Mouse (Mus musculus): Measurements from ENCODE around the gene Gm10428. TPM values are rescaled to one million over a fixed set of nuclear protein-coding genes. Genes with fewer than 3 reads are reported as not detected.

The Gm10428 gene
- total RNA-seq, 2 experiments from 2014 or later, result not detected

- no peak for ATAC-seq (ENCODE audit: poor library complexity, severe bottlenecking)
These were observed 23.6 kb downstream of the Gm10428 start for GRCm38 (mm10) chr11:62776510-62776909.

- peak; percentile 81 for ATAC-seq (ENCODE audit: poor library complexity, severe bottlenecking)
These were observed 36.2 kb downstream of the Gm10428 start, which contains the start of gene Zfp286 for GRCm38 (mm10) chr11:62788935-62789616. TSS of gene Zfp286 (minus strand) at chr11:62789462.

- no peak for ATAC-seq (ENCODE audit: poor library complexity, severe bottlenecking)
These were observed 36.7 kb downstream of the Gm10428 start for GRCm38 (mm10) chr11:62789617-62789936.

Other genes with a start within 250 kb of the Gm10428 start
- 5.2 and 8.7 TPM in 2 replicates for gene Cenpv, start 213.8 kb upstream of the Gm10428 start, total RNA-seq (2015)
- gene Cenpv, start 213.8 kb upstream of the Gm10428 start, total RNA-seq (2017), result 3.1 and 3.9 TPM in 2 replicates
- gene Ubb, start 201.9 kb upstream of the Gm10428 start, total RNA-seq (2015), result 1,447 and 1,627 TPM in 2 replicates
- gene Ubb, start 201.9 kb upstream of the Gm10428 start, total RNA-seq (2017), result 835 and 1,053 TPM in 2 replicates
- gene Trpv2, start 178.6 kb upstream of the Gm10428 start, total RNA-seq (2015), result 24.9 and 27.9 TPM in 2 replicates
- 46.6 and 51.1 TPM in 2 replicates for gene Trpv2, start 178.6 kb upstream of the Gm10428 start, total RNA-seq (2017)
- 5.7 TPM in 2 replicates for gene Lrrc75a, start 104.6 kb upstream of the Gm10428 start, total RNA-seq (2015)
- gene Lrrc75a, start 104.6 kb upstream of the Gm10428 start, total RNA-seq (2017), result 3.6 and 5.7 TPM in 2 replicates
- gene Mmgt2, start 104.4 kb upstream of the Gm10428 start, total RNA-seq (2015), result 19.0 and 19.3 TPM in 2 replicates
- gene Mmgt2, start 104.4 kb upstream of the Gm10428 start, total RNA-seq (2017), result 7.2 and 10.9 TPM in 2 replicates
- 2.9 TPM in 2 replicates for gene Zfp287, start 21.2 kb upstream of the Gm10428 start, total RNA-seq (2015)
- gene Zfp287, start 21.2 kb upstream of the Gm10428 start, total RNA-seq (2017), result 2.3 and 2.7 TPM in 2 replicates
- 0.18 and 0.33 TPM in 2 replicates for gene Zfp286, start 36.4 kb downstream of the Gm10428 start, total RNA-seq (2015)
- gene Zfp286, start 36.4 kb downstream of the Gm10428 start, total RNA-seq (2017), result 0.29 and 0.69 TPM in 2 replicates
- 15.4 and 25.5 TPM in 2 replicates for gene Trim16, start 67.1 kb downstream of the Gm10428 start, total RNA-seq (2015)
- gene Trim16, start 67.1 kb downstream of the Gm10428 start, total RNA-seq (2017), result 21.4 and 22.8 TPM in 2 replicates
- gene Fbxw10, start 94.0 kb downstream of the Gm10428 start, total RNA-seq (2015), result 0.41 and 1.3 TPM in 2 replicates
- 1.7 and 1.8 TPM in 2 replicates for gene Fbxw10, start 94.0 kb downstream of the Gm10428 start, total RNA-seq (2017)
- gene Tvp23b, start 126.4 kb downstream of the Gm10428 start, total RNA-seq (2015), result 20.4 and 21.3 TPM in 2 replicates
- 16.9 and 19.1 TPM in 2 replicates for gene Tvp23b, start 126.4 kb downstream of the Gm10428 start, total RNA-seq (2017)
- not detected in 2 replicates for gene Cdrt4, start 198.1 kb downstream of the Gm10428 start, total RNA-seq (2015)
- not detected in 2 replicates for gene Cdrt4, start 198.1 kb downstream of the Gm10428 start, total RNA-seq (2017)

All from megakaryocyte, adult 5-6 weeks (primary cell).